Mouse (Mus musculus): Measurements from ENCODE around the gene Gm20388. TPM values are rescaled to one million over a fixed set of nuclear protein-coding genes. Genes with fewer than 3 reads are reported as not detected.

The Gm20388 gene
- polyA plus RNA-seq, 1 experiment from 2014 or later, result not detected

GRCm38 (mm10) chr8:122701441-122702185 is 2791.0 kb downstream of the Gm20388 start:
- no peak overlapping the region for H3K9ac ChIP-seq (ENCODE audit: low read length)
- DNase-seq (ENCODE audit: low spot score), result peak; percentile 76
- no peak for TF ChIP-seq CTCF (IDR thresholded peaks at IDR 0.05; ENCODE audit: low read depth)
- no peak for TF ChIP-seq EP300 (optimal IDR thresholded peaks at IDR 0.05)
- WGBS, result 66% methylated on average over 12 of the region's 12 CpGs
- H3K4me1 ChIP-seq (replicated peaks; ENCODE audit: control insufficient read depth, insufficient read depth), result no peaks in the 10 kb centered on the region
- H3K27ac ChIP-seq (replicated peaks), result peak overlapping the region; percentile 35; the same call in 1 of the 2 replicates
- no peaks in the 10 kb centered on the region for H3K36me3 ChIP-seq (ENCODE audit: control insufficient read depth, insufficient read depth, low read length)
- H3K4me2 ChIP-seq (replicated peaks; ENCODE audit: low read depth), result no peak overlapping the region
- peak; percentile 91 for ATAC-seq (ENCODE audit: low FRiP score, low TSS enrichment)
- no peaks in the 10 kb centered on the region for H3K9me3 ChIP-seq (ENCODE audit: control insufficient read depth, low read length)
- H3K27me3 ChIP-seq (ENCODE audit: control insufficient read depth, insufficient read depth, low read length), result no peaks in the 10 kb centered on the region
- H3K4me3 ChIP-seq (ENCODE audit: low read depth, low read length), result no peak overlapping the region

GRCm38 (mm10) chr8:122702301-122702941 is 2791.8 kb downstream of the Gm20388 start:
- TF ChIP-seq CTCF (IDR thresholded peaks at IDR 0.05; ENCODE audit: low read depth) (no peak), EP300 (optimal IDR thresholded peaks at IDR 0.05) (no peak)
- H3K4me1 ChIP-seq (replicated peaks; ENCODE audit: control insufficient read depth, insufficient read depth), result no peaks in the 10 kb centered on the region
- no peaks in the 10 kb centered on the region for H3K9me3 ChIP-seq (ENCODE audit: control insufficient read depth, low read length)
- 36% methylated on average over 10 of the region's 10 CpGs for WGBS
- H3K27ac ChIP-seq (replicated peaks), result peak overlapping the region; percentile 35; the same call in 1 of the 2 replicates
- no peaks in the 10 kb centered on the region for H3K27me3 ChIP-seq (ENCODE audit: control insufficient read depth, insufficient read depth, low read length)
- no peak overlapping the region for H3K4me3 ChIP-seq (ENCODE audit: low read depth, low read length)
- H3K4me2 ChIP-seq (replicated peaks; ENCODE audit: low read depth), result no peak overlapping the region
- DNase-seq (ENCODE audit: low spot score), result peak; percentile 66
- H3K36me3 ChIP-seq (ENCODE audit: control insufficient read depth, insufficient read depth, low read length), result no peaks in the 10 kb centered on the region
- no peak overlapping the region for H3K9ac ChIP-seq (ENCODE audit: low read length)
- ATAC-seq (ENCODE audit: low FRiP score, low TSS enrichment), result no peak

- no peaks in the 10 kb centered on the region for H3K27me3 ChIP-seq (ENCODE audit: control insufficient read depth, insufficient read depth, low read length)
Observed at GRCm38 (mm10) chr8:122702957-122703356, 2792.3 kb downstream of the Gm20388 start.

GRCm38 (mm10) chr8:122704612-122705011 is 2794.0 kb downstream of the Gm20388 start:
- Histone ChIP-seq H3K27ac (replicated peaks) (no peak overlapping the region), H3K4me1 (replicated peaks; ENCODE audit: control insufficient read depth, insufficient read depth) (no peaks in the 10 kb centered on the region), H3K4me2 (replicated peaks; ENCODE audit: low read depth) (no peak overlapping the region), H3K9me3 (ENCODE audit: control insufficient read depth, low read length) (no peaks in the 10 kb centered on the region), H3K36me3 (ENCODE audit: control insufficient read depth, insufficient read depth, low read length) (no peaks in the 10 kb centered on the region), H3K4me3 (ENCODE audit: low read depth, low read length) (no peak overlapping the region), H3K27me3 (ENCODE audit: control insufficient read depth, insufficient read depth, low read length) (no peaks in the 10 kb centered on the region), H3K9ac (ENCODE audit: low read length) (no peak overlapping the region)
- no peak for ATAC-seq (ENCODE audit: low FRiP score, low TSS enrichment)
- WGBS, result 81% methylated on average over 3 of the region's 3 CpGs
- TF ChIP-seq CTCF (IDR thresholded peaks at IDR 0.05; ENCODE audit: low read depth), result no peak
- no peak for DNase-seq (ENCODE audit: low spot score)

More at GRCm38 (mm10) chr8:122702957-122703356, 2792.3 kb downstream of the Gm20388 start:
- Histone ChIP-seq H3K27ac (replicated peaks) (no peak overlapping the region), H3K4me2 (replicated peaks; ENCODE audit: low read depth) (no peak overlapping the region), H3K9ac (ENCODE audit: low read length) (no peak overlapping the region), H3K36me3 (ENCODE audit: control insufficient read depth, insufficient read depth, low read length) (no peaks in the 10 kb centered on the region), H3K4me1 (replicated peaks; ENCODE audit: control insufficient read depth, insufficient read depth) (no peaks in the 10 kb centered on the region), H3K4me3 (ENCODE audit: low read depth, low read length) (no peak overlapping the region), H3K9me3 (ENCODE audit: control insufficient read depth, low read length) (no peaks in the 10 kb centered on the region)
- TF ChIP-seq CTCF (IDR thresholded peaks at IDR 0.05; ENCODE audit: low read depth) (no peak), EP300 (optimal IDR thresholded peaks at IDR 0.05) (no peak)
- no peak for ATAC-seq (ENCODE audit: low FRiP score, low TSS enrichment)
- DNase-seq (ENCODE audit: low spot score), result no peak
- WGBS, result 84% methylated on average over 6 of the region's 6 CpGs

GRCm38 (mm10) chr8:122705901-122706561 is 2795.4 kb downstream of the Gm20388 start:
- no peaks in the 10 kb centered on the region for H3K9me3 ChIP-seq (ENCODE audit: control insufficient read depth, low read length)
- no peak overlapping the region for H3K27ac ChIP-seq (replicated peaks)
- WGBS, result 42% methylated on average over 12 of the region's 12 CpGs
- TF ChIP-seq EP300 (optimal IDR thresholded peaks at IDR 0.05) (no peak), CTCF (IDR thresholded peaks at IDR 0.05; ENCODE audit: low read depth) (no peak)
- H3K27me3 ChIP-seq (ENCODE audit: control insufficient read depth, insufficient read depth, low read length), result no peaks in the 10 kb centered on the region
- no peak for DNase-seq (ENCODE audit: low spot score)
- H3K4me2 ChIP-seq (replicated peaks; ENCODE audit: low read depth), result no peak overlapping the region
- no peaks in the 10 kb centered on the region for H3K4me1 ChIP-seq (replicated peaks; ENCODE audit: control insufficient read depth, insufficient read depth)
- no peak for ATAC-seq (ENCODE audit: low FRiP score, low TSS enrichment)
- H3K4me3 ChIP-seq (ENCODE audit: low read depth, low read length), result no peak overlapping the region
- H3K9ac ChIP-seq (ENCODE audit: low read length), result no peak overlapping the region
- H3K36me3 ChIP-seq (ENCODE audit: control insufficient read depth, insufficient read depth, low read length), result no peaks in the 10 kb centered on the region
